Mouse (Mus musculus) gastrocnemius, postnatal 10 days (tissue): ENCODE data around the gene Ptar1. TPM values are rescaled to one million over a fixed set of nuclear protein-coding genes. Genes with fewer than 3 reads are reported as not detected.
A peak's percentile ranks its signal among the peaks of the same experiment; 100 is the strongest.
"Not testable (repeated sequence)": the region's sequence is repeated elsewhere in the genome, so short reads cannot be mapped to it uniquely, and the experiment has no call there.

Source experiments
- DNase-seq: peaks from one replicate; pipeline ENCODE4 v3.0.0; 2021; ENCODE audit warnings: mixed read lengths
- long read RNA-seq, 2 experiments: library from polyadenylated mRNA; stranded (forward); transcript quantifications; one replicate each; pipeline ENCODE4 v2.0.0; 2021
- total RNA-seq, 2 experiments: library from RNA; stranded (reverse); gene quantifications; 2 replicates each; pipeline ENCODE4 v1.2.3; 2021

The Ptar1 gene
- 10 to 100 TPM; 19.6 to 28.5 TPM for total RNA-seq
- long read RNA-seq, experiment 1, partial matches to known transcripts: 0 of 1 reads
- long read RNA-seq, experiment 1, other reads (novel, unspliced or antisense): 1 of 1 reads
- long read RNA-seq, experiment 2, full-length matches to known transcripts: 1 of 4 reads
- long read RNA-seq, experiment 2, partial matches to known transcripts: 0 of 4 reads
- long read RNA-seq, experiment 2, other reads (novel, unspliced or antisense): 3 of 4 reads

DNA sequence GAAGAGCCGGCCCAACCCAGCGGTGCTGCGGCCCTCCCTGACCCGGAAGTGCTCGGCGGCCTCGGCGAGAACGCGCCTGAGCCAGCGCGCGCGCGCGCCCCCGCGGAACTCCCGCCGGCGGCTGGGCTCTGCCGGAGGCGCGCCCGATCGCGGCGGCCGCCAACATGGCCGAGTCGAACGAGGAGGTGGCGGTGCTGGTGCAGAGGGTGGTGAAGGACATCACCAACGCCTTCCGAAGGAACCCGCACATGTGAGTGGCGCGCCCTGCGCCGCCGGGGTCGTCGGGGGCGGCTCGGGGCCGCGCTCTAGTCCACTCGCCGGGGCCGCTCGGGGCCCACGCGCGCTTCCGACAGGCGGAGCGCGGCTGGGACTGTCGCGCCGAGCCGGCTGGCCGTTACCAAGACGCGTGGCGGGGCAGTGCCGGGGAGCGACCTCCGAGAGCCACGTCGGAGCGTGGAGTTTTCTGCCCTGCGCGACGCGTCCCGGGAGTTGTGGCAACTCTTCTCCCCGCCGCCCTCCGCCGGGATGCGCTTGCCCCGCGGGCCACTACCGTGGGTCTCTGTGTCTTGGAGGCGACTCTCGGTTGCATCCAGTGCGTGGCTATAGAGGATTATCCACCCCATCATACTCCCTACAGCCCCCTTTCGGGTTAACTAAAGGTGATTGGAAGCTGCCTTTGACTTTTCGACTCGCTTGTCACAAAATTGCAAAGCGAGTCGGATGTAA lies at the start of gene Ptar1:
TSS of gene Ptar1 (plus strand) at position 134 of the 726 bp plus-strand sequence.
- DNase-seq: peak; percentile 97

DNA sequence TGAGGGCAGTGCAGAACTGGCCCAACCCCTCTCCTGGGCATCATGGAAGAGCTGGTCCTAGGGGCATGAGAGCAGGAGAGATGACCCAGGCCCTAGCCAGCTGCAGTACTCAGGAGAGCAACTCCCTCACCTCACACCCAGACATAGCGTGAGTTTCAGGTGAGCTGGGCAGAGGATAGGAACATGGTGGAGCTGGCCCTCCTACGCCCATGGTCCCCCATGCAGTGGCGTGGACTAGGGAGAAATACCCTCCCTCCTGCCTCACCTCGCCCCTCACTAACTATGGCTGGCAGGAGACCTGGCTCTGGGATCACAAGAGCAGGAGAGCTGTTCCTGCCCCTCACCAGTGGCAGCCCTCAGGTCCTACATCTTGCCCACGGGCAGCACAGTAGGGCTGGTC lies 43.4 kb upstream of the Ptar1 start:
- no peak for DNase-seq

DNA sequence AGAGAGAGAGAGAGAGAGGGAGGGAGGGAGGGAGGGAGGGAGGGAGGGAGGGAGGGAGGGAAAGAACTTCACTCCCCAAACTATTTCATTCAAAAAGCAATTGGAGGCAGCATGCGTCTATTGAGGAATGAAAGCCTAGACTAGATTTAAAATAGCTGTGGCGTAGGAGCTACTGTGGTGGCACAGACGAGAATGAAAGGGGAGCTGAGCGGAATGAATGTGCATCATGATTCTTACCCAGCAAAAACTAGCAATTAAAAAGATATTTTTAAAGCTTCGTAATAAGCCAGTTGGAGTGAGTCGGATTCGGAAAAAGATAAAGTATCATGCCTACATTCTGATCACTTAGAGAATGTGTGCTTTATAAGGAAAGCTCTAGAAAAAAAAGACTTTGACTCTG lies 41.9 kb upstream of the Ptar1 start:
- DNase-seq: no peak

DNA sequence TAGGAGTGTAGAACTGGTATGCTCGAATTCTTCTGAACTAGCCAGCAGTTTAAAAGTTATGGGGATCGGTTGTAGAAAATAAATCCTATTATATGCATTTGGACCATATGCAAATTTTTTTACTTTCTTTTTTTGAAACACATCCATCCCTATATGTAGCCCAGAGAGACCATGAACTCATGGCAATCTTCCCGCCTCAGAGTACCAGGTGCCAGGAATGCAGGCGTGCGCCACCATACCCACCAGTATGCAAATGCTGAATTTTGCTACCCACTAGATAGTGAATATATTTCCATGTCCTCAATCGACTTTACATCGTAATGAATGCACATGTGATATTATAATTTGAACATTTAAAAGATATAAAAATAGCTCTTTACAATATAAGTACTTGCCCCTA lies 39.9 kb upstream of the Ptar1 start:
- DNase-seq: no peak

DNA sequence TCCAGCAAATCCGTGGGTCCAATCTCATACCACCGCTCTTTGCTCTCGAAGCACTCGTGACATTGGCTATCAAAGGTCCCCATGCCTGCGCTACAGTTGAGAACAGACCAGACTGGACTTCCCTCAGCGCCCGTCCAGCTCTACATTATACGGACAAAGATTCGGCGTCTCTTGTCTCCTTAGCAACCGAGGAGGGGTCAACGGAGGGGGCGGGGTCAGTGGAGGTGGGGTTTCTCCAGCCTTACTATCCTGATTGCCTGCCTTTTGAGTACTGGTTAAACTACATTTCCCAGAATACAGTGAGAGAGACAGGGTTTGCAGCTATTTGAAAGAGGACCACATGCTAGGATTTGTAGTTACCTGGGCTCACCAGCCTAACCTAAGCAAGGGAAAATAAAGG lies 34.6 kb upstream of the Ptar1 start, which contains the start of gene 1700028P14Rik:
TSS of gene 1700028P14Rik (minus strand) at position 169 of the 400 bp plus-strand sequence.
- DNase-seq: peak; percentile 55

DNA sequence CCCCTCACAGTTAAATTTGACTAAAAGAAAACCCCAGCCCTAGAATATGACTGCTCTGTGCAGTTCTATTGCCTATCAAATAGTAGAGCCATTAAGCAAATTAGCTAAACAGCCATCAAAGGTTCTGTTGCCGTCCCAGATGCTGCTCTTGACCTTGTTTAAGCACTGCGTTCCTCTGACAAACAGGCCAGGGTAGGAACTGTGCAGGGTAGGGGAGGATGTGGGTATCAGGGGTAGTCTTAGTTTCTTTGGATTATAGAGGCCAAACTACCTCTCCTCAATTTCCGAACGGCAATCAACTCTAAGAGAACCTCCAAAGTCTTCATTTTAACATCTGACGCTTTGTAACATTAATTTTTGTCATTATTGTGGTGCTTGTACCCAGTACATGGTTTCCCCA lies 34.1 kb upstream of the Ptar1 start:
- no peak for DNase-seq

DNA sequence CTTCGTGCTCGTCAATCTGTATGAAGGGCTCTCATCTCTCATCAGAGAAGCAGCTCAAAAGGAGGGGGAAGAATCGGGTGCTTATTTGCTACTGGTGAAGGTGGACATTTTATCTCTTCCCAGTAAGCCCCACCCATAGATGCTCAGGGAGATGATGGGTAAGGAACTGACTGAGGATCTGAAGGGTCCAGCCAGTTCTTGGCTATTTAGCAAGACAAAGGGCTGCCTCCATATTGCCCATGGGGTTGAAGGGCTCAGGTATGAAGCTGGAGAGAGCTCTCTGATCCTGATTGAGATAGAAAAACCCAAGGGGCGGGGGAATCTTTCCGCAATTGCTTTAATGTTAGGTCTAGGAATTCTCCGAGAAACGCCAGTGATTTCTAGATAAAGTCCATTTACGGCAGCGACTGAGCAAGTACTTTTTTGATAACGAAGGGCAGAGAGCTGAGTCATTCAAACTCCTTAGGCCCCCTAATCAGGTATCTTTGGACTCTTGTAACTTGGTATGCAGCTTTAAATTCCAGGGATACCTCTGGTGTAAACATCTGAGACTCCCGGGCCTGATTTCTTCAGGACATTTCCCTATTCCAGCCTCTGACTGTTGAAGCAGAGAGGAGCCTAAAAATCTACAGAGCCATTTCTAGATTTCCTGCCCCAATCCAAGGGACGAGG lies 29.8 kb upstream of the Ptar1 start:
- no peak for DNase-seq

DNA sequence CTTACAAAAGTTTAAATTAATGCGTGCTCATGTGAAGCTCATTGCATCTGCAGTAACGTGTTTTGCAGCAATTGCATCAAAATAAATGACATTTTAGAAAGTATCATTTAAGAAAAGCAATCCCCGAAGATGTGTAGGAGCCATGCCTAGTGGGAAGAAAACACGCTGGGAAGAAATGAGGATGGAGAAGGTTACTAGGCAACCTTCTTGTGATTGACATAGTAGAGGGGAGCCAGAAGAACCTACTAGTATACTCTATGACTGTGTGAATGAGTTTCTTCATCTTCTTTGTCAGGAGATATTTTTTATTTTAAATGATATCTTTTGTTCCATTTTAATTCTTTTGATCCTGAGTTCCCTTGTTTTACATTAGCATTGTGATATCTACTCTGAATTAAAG lies 28.9 kb upstream of the Ptar1 start:
- DNase-seq: no peak

DNA sequence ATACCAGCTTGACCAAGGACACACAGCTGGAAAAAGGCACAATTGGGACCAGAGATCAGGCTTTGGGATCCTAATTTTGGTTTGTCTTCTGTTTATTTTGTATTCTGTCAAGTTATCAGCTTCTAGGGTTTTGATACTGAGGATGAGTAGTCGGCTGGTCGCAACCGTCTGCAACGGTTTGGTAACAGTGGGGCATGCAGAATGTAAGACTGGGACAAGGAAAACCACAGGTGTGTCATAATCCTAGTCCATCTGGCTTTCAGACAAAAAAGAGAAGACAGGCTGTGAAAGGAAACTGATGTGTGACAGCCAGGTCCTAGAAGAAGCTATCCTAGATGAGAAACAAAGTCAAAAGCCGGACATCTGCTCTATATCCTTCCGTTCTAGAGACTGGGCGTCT lies 23.1 kb upstream of the Ptar1 start:
- DNase-seq: no peak

DNA sequence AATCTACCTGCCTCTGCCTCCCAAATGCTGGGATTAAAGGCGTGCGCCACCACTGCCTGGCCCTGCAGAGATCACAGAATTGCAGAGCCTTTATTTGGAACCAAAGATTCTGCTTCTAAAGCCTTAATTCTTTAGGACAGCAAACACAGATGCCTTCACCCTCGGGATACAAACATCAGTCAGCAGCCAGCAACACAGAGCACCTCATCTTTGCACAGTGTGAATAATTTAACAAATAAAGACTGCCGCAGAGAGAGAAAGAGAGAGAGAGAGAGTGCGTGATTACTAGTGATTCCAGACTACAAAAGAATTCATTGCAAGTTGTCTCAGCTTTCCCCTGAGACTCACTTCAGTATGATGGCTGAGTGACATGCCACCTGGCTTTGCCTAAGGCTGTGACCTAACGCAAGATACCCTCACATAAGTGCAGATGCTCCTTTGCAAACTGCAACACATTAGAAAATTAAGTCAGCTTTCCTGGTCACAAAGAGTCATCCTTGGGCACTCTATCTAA lies 19.0 kb upstream of the Ptar1 start:
- no peak for DNase-seq

DNA sequence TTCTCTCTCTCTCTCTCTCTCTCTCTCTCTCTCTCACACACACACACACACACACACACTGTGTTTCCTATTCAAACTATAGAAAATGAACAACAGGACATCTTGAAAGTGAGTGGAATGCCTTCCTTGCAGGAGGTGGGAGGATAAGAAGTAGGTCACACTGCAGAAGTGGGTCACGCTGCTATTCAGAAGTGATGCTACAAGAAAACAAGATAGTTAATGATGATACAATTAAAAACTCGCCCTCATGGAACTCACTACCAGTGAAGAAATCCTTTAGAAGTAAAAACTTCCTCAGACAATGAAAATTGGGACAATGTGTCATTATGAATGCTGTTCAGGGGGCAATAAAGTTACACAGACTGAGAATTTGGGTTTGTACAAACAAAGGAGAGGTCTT lies 14.2 kb upstream of the Ptar1 start:
- DNase-seq: no peak

DNA sequence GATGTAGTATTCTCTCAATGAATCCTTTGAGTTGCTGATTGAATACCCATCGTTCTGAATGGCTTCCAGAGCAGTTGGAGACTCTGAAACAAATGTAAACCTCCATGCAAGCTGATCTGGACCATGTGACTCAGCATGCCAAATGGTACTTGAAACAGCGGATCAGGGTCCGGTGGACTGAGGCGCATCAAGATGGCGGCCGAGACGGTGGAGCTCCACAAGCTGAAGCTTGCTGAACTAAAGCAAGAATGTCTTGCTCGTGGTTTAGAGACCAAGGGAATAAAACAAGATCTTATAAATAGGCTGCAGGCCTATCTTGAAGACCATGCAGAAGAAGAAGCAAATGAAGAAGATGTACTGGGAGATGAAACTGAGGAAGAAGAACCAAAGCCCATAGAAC lies 11.6 kb upstream of the Ptar1 start:
- DNase-seq: not testable (repeated sequence)

DNA sequence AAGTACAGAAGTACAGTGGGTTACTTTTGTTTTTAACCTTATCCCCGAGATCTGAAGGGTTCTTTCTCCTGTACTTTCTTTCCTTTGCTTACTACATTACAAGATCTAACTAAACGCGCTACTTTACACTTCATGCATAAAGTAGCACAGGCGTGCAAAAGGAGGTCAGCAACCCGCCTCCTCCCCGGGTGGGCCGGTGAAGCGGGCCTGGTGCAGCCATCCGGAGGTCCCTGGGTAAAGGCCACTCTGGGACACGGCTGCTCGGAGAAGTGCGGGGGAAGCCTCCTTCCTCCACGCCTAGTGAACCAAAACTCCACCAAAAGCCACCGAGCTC lies 300 bp upstream of the Ptar1 start:
- no peak for DNase-seq

DNA sequence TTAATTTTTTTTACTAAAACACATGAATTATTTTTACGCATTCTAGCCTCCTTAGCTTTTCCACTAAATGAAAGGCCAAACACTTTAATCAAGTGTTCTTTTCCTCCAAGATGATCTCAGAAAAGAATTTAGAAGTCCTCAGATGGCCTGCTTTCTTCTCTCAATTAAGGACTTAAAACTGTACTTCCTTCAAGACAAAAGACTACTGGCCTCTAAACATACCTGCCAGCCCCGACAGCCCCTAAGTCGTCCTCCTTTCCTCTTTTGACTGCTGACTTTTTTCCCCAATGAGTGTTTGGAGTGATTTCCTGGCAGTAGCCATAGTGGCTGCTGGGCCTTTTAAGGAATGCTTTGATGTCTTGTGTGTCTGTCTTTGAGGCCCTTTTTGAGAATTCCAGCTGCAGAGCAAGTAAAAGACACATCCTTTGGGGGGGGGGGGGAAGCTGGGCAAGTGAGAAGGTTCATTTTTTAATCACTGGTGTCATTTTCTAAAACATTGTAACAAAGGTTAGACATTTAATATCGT lies 1.3 kb downstream of the Ptar1 start:
- no peak for DNase-seq

DNA sequence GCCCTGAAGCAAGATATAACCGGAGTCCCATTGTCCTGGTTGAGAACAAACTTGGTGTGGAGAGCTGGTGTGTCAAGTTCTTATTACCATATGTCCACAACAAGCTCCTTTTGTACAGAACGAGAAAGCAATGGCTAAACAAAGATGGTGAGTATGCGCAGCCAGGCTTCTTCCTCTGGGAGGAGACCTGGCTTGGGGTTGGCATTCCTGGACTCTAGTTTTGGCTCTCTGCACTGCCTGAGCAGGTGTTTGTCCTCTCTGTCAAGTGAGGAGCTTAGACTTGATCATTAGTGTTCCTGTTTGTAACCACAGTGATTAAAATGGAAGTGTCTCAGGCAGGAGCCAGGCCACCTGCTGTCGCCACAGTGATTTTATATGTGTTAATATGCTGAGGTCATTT lies 7.1 kb downstream of the Ptar1 start:
- peak; percentile 20 for DNase-seq

DNA sequence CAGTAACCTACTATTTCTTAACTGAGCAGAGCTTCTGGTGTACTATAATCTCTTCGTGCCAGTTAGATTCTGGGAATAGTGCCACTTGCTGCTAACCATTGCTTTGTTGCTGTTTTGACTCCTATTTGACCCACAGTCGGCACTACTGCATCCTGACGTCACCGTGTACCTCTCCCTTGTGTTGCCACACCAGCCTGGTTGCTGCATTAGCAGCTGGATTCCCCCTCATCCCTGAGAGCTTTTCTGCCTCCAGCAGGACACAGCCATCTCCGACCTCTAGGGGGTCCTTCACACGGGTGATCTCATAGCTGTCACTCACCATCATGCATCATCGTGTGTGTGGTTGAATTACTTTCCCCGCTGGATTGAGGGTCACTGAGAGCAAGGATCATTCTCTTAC lies 10.6 kb downstream of the Ptar1 start:
- no peak for DNase-seq

DNA sequence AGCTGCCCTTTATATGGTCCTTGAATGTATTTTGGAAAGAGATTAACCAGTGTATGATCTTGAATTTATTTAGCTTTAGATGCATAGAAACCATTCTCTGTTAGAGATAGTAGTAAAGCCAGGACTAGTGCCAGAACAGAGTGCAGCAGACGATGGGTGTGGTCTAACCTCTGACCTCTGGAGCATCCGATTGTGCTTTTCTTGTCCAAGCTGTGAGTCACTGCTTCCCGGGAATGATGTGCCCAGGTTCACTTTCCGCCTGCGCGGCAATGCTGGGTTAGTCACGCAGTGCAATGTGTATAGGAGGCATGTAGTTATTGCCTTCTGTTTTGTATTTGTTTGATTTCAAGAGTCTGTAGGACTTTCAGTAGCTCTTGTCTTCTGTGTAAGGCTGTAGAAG lies 11.1 kb downstream of the Ptar1 start:
- DNase-seq: no peak

DNA sequence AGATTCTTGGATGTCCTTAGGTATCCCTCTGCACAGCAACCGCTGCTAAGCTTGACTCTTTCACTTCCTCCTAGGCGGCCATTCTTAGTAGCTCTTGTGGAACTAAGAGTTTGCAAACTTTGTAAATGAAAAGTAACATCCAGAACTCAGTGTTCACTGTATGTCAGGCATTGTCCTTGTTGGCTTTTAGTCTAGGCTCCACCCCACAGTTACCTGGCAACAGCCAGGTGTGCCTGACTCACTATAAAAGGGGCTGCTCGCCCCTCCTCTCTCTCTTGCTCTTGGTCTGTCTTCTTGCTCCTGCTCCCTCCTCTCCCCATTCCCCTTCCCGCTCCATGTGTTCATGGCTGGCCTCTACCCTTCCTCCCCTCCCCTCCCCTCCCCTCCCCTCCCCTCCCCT lies 11.9 kb downstream of the Ptar1 start:
- DNase-seq: no peak

DNA sequence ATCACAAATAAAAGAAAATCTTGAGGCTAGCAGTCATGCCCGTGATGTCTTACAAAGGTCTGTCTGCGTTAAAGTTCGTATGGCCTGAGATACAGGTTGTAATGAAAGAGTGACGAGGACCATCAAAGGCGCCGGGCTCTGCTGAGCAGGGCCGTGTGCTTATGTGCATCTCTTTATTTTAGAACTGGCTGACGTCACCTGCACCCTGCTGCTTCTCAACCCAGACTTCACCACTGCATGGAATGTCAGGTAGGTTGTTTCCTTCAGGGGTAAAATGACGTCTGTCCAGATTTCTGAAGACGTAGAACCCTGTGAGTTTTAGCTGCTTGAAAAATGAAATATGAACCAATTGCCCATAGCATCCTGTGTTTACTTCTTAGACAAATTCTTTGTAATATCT lies 15.7 kb downstream of the Ptar1 start:
- DNase-seq: no peak

DNA sequence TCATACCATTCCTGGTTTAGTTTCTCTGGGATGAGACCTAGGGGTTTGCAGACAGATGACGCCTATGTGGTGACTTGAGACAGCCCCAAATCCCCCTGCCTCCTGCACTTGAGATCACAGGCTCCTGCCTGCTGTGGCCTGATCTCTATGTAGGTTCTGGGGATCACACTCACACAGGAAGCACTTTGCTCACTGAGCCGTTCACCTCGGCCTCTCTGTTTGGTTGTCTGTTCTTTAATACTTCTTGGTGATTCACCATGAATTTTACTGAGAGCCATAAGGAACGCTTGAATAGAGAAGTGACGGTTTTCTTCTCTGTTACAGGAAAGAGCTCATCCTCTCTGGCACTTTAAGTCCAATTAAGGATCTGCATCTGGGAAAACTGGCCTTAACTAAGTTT lies 18.2 kb downstream of the Ptar1 start:
- DNase-seq: no peak

DNA sequence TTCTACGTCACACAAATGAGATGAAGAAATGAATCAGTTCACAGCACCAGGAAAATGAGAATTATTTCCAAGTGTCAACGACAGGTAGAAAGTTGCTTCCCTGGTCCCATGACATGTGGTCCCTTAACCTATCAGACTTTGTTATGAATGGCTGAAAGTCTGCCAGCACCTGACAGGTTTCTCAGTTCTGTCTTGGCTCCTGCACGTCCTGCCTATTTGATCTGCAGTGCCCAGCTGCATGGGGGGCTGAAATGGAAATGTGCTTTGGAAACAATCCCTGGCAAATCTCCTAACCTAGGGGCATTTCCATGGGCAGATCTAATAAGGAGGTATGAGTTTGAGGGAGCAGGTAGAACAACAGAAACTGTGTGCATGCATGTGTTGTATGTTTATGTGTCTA lies 59.3 kb downstream of the Ptar1 start:
- no peak for DNase-seq

DNA sequence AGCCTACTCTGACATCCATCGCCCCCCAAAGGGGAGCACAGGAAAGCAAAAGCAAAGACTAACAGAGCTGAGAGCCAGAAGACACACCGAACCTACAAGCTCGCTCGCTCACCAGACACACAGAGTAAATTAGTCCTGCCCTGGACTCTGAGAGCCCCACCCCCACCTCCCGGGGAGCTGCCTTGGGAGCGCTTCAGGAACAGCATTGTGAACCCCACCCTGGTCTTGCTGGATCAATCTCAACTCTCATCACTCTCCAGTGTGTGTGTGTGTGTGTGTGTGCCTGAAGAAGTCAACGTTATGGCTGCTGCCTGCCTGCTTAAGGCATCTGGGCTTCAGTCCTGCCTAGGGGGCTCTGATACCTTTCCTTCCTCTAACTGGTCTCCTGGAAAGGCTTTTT lies 69.8 kb downstream of the Ptar1 start:
- DNase-seq: peak; percentile 17

DNA sequence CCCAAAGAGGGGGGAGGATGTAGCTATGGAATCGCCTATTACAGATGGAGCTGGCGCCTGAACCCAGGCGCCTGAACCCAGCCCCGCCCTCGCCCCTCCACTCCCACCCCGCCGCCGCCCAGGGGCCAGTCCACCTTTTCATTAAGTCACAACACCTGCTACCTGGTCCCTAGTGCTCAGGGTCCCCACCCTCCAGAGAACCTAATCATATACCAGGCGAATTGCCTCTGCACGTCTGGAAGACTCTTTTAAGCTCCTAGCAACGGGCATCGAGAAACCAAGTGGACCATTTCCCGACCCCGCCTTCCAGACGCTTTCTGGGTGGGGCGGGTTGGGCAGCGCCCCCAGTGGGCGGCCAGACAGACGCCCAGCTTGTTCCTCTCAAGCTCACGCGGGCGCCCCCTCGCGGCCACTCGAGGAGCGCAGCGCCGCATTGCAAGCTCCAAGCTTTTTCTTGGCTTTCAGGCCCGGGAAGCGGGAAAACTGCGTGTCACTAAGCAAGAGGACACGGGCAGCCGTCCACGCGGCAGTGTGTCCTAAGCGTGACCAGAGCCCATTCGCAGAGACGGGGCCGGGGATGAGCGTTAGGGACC lies 70.8 kb downstream of the Ptar1 start:
- DNase-seq: peak; percentile 99
